Mouse (Mus musculus): ENCODE data around the gene Gm42372.

The Gm42372 gene

DNA sequence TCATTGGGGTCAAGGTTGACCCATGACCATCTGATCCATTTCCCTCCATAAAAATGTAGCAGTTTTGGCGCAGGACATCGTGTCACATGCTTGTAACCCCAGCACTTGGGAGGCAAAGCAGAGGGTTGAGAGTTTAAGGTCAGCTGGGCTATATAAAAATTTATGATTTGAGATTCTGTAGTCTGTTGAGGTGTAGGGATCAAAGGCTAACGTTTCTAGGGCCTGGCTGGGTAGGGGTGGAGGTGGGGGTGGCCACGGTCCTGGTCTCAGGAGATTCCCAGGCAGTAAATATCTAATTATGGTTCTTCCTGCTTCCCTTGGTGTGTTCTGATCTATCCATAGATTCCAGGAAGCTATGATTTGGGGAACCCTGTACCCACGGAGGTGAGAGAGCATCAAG is 21.2 kb upstream of the Gm42372 start:
- no peak for DNase-seq

DNA sequence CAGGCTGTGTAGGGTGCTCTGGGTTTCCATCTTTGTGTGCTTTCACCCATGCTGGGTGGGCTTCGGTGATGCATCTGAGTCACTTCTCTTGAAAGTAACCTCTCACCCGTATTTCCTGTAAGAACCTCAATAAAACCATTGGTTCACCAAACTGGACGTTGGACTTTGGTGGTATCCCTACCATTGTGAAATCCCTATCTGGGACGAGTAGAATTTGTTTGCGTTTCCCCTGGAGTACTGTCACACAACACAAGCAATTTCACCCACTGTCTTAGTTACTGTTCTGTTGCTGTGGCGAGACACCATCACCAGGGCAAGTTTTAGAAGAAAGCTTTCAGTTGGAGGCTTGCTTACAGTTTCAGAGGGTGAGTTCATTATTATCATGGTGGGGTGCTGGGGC is 14.5 kb upstream of the Gm42372 start:
- no peak for DNase-seq

DNA sequence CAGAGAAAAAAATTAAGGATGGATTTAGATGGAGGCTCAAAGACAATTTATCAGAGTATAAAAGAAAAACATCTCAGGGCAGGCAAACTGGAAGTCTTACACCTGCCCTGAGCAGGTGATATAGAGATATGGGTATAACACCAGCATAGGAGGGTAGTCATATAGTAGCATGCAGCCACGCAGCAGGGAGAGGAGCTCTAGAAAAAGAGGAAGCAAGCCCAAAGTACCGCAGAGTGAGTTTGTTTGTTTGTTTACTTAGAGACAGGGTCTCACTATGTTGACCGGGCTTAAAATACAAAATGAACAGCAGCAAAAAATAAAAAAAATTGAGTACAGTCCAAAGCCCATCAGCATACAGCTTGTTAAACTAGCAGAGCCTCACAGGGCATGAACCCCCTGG is 11.7 kb upstream of the Gm42372 start:
- DNase-seq, result no peak

DNA sequence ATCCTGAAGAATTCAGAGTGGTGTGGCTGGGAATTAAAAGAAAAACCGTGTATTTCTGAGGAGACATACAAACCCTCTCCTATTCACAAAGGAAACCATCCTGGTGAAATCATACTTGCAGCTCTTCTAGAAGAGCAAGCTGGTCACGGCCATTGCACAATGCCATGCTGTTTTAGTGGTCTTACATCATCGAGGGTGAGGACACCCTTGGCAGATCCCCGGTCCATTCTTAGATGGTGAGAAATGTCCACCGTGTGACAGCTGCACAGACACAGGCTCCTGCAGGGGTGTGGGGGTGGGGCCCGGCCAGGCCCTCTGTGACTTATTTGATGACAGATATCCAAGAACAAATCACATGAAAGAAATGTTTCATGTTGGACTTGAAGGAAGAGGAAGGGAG is 8.9 kb upstream of the Gm42372 start:
- DNase-seq, result no peak

DNA sequence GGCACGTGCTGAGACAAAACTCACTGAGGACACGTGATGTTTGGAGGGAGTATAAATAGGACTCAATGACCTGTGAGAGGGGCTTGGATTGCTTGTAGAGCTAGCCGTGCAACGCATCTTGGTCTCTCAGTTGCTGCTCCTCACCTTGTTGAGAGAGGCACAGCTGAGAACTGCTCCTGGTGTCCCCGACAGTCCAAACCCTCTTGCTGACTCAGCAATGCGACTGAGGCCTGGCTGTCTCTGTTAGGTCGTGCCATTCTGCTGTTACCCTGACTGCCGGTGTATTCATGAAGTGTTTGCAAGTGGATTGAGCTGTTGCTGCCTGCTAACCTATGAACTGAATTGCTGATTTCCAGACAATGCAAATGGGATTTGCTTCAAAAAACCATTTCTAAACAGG is 6.6 kb upstream of the Gm42372 start:
- DNase-seq, result no peak

DNA sequence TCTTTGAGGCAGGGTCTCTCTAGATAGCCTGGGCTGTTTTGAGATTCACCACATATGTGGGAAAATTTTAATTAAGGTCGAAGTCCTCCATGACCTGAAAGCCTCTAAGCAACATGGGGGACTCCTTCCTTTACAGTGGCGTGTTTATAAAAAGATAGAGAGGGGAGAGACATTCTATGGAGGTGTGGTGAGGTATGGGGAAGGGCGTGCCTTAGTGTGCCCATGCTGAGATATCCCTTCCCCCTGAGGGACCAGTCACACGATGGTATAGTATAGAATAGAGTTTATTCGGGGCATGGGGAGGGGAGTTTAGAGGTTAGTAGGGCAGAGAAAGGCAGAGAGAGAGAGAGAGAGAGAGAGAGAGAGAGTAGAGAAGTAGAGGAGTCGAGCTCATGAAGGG is 4.7 kb upstream of the Gm42372 start:
- no peak for DNase-seq

DNA sequence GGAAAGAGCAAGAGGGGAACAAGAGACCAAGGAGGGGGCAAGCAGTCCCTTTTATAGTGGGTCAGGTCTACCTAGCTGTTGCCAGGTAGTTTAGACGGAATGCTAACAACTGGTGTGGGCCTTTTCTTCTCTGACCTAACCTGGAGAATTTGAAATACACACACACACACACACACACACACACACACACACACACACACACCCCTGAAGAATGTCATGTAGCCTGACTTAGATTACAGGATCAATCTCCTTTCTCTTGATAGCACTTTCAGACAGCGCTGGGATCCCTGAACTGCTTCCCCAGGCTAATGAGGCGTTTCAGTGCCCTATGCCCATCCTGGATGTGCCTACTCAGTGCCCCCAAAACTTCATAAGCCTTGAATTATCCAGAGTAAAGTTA is 4.3 kb upstream of the Gm42372 start:
- DNase-seq, result no peak

DNA sequence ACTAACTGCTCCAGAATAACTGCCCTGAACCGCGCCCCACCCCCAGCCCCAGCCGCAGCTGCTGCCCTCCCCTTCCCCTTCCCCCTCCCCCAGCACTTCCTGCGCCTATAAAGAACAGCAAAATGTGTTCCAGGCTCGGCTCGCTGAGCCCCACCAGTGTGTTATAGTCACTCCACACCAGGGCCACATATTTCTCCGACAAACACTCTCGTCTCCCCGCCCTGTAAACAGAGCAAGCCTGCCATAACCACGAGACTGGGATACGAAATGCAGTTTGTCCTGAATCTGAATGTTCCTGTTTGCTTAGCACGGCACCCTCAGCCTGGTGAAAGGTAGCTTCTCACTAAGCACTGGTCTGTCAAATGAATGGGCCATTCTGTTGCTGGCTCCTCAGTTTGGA is 2.5 kb upstream of the Gm42372 start:
- no peak for DNase-seq

DNA sequence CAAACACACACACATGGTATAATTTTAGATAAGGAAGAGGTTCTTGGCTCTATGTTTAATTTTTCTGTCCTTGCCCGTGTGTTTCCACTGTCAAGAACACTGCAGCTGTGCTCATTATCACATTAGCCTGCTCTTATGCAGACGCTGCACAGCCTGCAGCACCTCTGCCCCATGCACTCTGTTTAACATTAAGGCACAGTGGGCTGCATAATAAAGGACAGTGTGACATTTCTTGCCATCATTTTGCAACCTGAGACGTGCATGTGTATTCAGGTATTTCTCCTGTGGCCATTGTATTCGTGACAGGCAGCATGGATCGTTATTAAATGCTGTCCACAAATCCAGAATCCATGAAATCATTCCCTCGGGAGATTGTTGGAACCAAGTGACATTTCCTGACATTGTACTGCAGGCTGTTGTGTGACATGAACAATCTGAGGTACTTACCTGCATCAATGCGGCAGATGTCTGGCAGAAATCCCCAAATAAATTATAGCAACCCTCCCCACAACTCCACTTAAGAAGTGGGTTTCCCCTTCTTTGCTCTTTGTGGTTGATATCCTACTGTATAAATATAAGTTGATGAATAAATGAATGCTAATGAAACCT is 4.8 kb downstream of the Gm42372 start:
- DNase-seq, result no peak

DNA sequence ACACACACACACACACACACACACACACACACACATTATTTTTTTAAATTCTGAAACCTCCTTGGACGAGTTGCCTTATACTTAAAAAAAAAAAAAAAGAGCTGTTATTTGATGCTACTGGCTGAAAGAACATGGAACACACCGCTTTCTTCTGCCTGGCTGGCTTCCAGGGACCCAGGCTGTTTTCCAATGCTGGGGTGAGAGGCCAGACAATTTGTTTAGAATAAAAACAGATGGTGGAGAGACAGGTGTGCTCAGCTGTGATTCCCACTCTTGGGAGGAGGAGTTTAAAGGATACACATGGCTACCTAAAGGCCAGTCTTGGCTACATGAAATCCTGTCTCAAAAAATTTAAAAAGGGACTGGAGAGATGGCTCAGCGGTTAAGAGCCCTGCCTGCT is 5.5 kb downstream of the Gm42372 start:
- no peak for DNase-seq

DNA sequence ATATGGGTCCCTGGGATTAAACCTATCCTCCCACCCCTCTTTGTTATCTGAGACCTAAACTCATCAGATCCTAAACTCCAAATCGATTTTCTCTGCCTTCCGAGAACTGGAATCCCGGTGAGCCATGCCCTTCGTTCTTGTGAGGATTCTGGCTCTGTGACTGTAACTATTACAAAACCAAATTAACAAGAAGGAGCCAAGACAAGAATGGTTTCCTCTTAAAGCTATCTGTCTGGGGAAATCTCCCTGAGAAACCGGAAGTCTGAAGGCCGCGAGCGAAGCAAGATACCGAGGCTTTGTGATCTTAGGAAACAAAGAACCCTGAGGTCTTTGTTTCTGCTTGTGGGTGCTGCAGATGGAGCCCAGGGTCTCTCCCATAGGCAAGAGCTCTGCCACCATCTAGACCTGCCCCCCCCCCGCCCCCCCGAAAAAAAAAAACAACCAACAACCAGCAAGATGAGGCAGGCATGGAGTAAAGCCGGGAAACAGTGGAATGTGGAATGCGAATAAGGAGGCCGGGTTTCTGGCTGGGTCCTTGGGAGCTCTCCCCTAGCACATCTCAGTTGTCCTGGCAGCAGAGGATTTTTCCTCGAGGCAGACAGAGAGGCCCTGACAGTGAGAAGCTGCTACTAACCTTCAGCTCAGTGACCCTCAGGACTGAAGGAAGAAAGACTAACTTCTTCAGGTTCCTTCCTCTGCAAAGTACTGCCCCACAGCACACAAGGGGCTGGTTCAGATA is 7.3 kb downstream of the Gm42372 start:
- DNase-seq, result no peak

DNA sequence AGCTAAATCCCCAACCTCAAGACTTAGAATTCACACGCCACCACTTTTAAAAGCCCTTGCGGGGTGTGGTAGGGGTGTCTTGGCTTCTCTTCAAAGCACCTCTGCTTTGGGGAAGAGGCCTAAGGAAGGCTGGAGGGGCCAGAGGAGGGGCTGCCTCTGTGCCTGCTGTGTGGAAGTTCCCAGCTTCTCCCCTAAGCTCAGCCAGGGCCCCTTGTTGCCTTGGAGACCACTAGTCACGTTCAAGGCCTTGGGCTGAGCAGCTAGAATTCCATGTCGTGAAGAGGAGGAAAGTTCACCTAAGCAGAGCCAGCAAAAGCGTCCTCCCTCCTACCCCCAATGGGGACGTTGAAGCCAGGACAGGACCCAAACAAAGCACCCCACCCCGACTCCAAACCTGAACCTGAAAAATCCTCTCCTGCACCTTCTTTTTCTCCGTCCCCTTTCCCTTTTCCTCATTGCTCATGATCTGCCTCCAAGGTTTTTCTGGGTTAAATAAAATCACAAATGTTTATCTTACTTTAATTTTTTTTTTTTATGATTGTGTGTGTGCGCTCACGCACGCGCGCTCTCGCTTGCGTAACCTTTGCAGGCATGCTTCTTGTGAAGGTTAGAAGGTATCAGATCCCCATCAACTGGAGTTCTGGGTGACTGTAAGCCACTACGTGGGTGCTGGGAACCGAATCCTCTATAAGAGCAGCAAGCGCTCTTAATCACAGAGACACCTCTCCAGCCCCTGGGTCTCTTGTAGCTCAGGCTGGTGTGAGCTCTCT is 9.0 kb downstream of the Gm42372 start:
- no peak for DNase-seq

DNA sequence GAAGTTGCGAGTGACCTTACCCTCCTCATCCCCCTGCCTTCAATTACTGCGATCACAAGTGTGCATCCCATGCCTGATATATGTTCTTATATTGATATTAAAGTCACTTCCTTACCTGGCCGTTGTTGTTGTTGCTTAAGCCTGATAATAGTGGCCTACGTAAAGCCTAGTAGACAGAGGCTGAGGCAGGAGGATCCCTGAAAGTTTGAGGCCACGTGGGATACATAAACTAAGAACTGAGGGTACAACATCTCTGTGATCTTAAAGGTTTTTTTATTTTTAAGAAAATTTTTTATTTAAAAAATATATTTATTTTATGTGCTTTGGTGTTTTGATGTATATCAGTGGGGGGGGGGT is 9.5 kb downstream of the Gm42372 start, which contains the start of gene Ccdc8:
Ccdc8 (plus strand) TSS at position 258 of the 357 bp plus-strand sequence.
- DNase-seq, result no peak

DNA sequence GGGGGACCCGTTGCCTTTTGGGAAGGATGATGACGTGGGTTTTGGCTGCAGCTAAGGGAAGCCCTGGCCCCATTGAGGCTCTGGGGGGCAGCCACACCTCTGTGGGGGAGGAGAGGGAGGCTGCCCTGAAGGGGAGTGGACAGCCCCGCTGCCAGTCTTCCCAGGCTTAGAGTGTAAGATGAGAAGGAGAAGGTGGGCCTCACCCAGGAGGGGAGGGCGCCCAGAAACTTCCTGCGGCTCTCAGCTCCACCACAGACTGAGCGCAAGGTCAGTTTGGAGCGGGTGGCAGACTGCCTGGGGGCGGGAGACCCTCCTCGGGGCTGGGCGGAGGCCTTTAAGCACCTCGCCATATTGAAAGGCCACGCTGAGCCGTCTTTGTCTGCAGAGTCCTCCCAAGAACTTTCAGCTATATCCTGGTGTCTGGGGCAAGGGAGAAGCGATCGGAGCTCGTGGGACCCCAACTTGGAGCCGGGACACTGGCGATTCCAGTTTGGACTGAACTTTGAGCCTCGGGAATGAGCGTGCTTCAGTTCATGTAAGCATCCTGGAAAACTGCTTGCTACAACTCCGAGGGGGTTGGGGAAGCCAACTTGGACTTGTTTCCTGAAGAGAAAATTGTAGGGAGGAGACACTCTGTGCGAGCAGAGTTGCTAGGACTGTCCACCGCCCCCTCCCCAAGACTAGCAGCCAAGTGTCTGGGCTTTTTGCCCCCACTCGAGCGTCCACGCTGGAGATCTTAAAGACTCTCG is 10.9 kb downstream of the Gm42372 start:
- peak; percentile 44 to 57 for DNase-seq

DNA sequence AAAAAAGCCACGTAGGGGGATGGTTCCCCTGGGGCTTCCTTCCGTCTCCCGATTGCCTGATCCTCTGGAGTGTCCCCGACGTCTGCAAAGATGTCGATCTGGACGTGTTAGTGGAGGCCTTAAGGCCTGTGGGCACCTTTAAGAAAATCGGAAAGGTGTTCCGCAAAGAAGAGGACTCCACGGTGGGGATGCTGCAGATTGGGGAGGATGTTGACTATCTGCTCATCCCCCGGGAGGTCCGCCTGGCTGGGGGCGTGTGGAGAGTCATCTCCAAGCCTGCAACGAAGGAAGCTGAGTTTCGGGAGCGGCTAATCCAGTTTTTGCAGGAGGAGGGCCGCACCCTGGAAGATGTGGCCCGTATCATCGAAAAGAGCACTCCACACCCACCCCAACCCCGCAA is 11.5 kb downstream of the Gm42372 start:
- DNase-seq, result no peak

DNA sequence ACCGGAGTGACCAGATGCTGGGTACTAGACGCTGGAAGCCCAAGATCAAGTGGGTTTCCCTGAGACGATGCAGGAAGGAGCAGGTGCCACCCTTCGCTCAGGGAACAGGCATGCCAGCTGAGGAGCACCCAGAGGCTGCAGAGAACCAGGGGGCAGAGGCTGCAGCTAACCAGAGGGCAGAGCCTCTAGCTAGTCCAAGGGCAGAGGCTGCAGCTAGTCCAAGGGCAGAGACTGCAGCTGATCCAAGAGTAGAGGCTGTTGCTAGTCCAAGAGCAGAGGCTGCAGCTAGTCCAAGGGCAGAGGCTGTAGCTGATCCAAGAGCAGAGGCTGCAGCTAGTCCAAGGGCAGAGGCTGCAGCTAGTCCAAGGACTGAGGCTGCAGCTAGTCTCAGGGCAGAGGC is 12.5 kb downstream of the Gm42372 start:
- no peak for DNase-seq

DNA sequence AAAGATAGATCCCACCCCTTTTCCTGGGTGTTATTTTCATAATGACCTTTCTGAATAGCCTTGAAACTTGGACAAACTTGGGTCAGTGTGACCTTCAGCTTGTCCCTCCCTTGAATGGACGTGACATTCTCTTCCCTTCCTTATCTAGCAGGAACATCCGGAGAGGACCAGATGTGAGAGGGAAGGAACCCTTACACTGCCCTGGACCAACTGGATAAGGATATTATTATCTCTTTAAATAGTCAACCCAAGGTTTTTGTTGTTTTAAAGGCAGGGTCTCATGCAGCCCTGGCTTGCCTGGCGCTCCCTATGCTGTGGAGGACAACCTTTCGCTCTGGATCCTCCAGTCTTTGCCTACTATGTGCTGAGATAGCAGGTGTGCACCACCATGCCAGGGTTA is 16.3 kb downstream of the Gm42372 start:
- DNase-seq, result no peak

DNA sequence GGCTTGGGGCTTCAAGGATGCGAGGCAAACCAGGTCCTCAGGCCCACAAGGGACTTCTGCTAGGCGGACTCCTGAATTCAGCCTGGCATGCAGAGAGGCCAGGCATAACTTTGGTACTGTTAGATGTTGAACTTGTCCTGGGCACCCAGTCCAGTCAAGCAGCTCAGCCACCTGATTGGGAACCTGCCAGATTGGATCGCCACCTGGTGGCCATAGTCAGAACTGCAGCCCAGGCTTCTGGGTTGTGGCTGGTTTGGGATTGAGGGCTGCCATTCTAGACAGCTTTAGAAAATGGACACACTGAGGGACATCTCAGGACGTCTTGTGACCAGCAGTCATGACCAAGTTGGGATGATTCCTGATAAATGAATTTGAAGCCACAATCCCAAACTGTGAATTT is 16.8 kb downstream of the Gm42372 start:
- peak; percentile 74 to 92 for DNase-seq

DNA sequence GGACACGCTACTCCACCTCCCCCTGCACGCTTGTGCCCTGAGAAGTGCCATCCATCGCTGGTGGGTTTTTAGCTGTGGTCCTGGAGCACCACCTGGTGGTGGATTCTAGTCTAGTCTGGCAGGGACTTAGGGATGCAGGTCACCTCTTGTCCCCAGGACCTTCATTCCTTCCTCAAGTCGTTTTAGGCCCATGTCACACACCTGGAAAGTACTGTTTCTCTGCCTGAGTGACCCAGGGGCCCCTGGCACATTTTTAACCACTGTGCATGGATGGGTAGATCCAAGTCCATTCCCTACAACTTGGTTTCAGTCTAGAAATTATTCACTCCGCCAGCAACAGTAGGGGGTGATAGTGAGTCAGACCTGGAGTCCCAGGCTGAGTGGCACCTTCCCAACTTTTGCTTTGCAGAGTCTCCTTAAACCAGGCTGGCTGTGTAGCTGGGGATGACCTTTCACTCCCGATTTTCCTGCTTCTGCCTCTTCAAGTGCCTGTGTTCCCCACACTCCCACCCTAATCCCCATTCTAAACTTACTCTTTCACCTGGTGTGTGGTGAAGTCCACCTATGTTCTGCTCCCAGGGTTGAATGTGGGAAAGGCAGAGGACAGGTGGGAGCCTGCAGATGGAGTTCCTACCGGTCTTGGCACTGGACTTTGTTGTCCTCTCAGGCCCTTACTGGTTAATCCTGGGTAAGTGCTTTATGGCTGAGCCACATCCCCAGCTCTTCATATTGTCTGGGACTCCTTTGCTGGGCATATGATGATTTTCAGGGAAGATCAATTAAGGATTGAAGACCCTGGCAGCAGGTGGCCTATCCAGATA is 19.7 kb downstream of the Gm42372 start:
- peak; percentile 82 to 84 for DNase-seq

DNA sequence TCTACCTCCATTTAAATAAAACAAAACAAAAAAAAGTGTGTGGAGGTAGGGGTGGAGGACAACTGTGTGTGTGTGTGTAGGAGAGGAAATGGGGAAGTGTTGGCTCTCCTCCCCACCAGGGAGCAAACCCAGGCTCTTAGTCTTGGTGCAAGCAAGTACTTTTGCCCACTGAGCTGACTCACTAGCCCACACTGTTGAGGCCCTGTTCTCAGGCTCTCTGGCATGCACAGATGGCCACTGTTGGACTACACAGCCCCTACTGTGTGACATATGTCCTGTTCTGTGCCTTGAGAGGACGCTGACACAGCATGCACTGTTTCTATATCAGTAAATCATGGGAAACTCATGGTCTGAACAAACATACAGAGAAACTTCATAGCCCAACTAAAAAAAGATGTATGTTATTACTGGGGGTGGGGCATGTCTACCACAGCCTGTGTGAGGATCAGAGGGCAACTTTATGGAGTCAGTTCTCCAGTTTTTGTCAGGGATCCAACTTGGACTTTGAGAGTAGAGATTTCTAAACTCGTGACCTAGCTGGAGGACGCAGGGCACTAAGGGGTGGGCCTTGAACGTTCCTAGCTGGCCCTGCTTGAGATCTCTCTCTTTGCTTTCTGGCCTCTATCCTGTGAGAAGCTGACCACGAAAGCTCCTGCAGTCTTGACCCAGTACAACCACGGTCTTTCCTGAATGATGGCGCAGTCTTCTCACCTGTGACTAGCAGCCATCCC is 20.5 kb downstream of the Gm42372 start:
- peak; percentile 65 to 81 for DNase-seq

DNA sequence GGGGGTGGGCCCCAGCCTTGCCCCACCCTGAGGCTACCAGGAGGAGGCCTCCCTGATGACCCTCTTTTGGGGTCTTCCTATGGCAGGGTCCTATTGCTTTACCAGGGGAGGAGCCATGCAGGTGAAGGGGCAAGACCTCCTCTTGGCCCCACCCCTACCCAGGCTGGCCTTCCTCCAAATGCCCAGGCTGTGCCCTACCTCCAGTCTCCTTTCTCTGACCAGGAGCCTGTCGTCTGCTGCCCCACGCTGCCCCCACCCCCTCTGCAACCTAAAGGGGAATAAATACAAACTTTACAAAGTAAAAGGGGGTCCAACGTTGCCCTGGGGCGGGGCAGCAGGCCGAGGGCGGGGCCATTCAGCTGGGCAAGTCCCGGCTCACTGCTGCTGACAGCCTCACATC is 21.8 kb downstream of the Gm42372 start:
- peak in 1 of 2 experiments; percentile 47 for DNase-seq

DNA sequence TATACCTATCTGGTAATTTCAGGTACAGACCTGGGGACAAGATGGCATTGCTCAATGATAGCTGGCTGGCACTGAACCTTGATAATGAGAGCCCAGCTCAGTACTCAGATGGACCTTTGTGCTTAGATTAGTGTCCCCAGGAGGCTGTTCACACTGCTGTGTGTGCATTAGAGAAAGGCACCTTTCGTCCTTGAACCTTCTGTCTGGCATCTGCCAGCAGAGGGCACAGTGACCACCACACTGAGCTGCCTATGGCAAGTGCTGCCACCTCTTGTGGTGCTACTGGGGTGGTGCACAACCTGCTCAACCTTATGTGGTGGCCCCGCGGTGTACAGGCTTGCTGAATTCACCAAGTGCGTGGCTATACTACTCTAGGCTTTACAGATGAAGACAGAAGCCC is 24.4 kb downstream of the Gm42372 start:
- peak in 1 of 2 experiments; percentile 50 for DNase-seq
